Mouse (Mus musculus): ENCODE measurements around the gene Mbnl1.

DNA sequence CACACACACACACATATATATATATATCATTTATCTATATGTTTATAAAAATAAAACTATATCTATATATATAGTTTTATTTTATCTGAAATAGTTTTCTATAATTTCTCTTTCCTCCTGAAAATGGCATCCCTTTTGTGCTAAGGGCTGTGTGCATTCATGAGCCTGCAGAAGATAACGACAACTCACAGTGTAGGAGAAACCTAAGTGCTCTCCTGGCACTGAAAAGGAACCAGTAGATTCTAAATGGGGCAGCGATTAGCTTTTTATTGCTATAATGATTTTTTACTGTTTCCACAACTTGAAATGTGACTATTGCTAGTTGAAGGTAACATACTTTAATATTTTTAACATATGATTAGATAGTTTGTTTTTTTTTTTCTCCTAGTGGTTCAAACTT is 25.5 kb downstream of the Mbnl1 start:
- TF ChIP-seq GATA1 (IDR thresholded peaks at IDR 0.05; ENCODE audit: borderline replicate concordance, low read length) = no peak
- no peak for TF ChIP-seq FLI1 (IDR thresholded peaks at IDR 0.05; ENCODE audit: low read length)

Measured in megakaryocyte, embryonic 14.5 days (primary cell).